In the genomic region with DNA sequence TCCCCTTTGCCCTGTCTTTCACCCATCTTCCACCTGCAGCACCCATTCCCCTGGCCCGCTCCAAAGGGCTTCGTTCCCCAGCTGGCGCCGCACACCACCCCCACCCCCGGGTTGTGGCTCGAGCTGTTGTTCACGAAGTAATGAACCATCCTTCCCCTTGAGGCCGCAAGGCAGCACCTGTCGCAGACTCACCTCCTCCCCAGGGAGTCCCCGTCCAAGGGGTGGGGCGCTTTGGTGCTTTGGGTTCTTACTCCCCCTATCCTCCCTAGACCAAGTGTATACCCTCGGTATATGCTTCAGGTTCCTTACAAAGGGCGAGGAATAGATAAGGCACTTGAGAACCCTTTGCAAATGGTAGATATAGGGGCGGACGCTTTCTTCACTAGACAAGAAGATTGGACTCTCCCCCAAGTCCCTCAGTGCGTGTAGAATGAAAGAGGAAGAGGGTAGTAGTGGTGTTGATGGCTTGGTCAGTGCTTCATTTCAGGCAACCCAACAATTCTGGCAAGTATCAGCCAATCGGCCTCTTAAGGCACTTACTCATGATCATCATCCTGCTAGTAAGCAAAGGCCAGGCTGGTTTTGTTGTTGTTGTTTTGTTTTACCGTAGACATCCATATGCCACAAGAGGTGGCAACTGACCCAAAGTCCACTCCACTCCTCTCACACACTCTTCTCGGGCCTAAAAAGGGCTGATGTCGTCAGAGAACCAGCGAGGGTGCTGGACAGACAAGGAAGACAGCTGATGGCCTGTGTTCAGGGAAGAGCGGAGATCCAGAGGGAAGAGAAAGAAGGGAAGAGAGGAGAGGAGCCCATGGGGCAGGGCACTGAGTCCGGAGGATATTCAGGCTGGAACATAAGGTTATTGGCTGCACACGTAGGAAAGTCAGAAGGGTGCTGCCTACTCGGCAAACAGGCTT, we compare ENCODE assay signal across 8 mouse cellular contexts. TPM values are rescaled to one million over a fixed set of nuclear protein-coding genes. Genes with fewer than 3 reads are reported as not detected.
DNase-seq lines count a peak whose midpoint lies in the region; ATAC-seq and TF ChIP-seq lines count a peak whose summit lies in the region.

No protein-coding gene starts in this region.

- 0 out of 2 replicates have a peak, but pooled peaks cover 4% of the 10 kb centered on the region for H3K27me3 ChIP-seq in E14TG2a.4 (ENCODE audit: insufficient read depth, low read length)
- peaks cover 48% of the 10 kb centered on the region for H3K27me3 ChIP-seq in forebrain, embryonic 12.5 days
- H3K27me3 ChIP-seq in intestine, postnatal 0 days (replicated peaks; ENCODE audit: control insufficient read depth, insufficient read depth, low read length): no peaks in the 10 kb centered on the region
- no peaks in the 10 kb centered on the region for H3K27me3 ChIP-seq in stomach, embryonic 14.5 days (ENCODE audit: control insufficient read depth, insufficient read depth, low read length)

- DNase-seq in adrenal gland, postnatal 25 days: peak; percentile 20
- DNase-seq in adrenal gland, postnatal 4 days (ENCODE audit: low spot score in 2 of 2): no peak
- no peak for DNase-seq in Muller cell, postnatal 12 days (ENCODE audit: inconsistent ontology term)

- 41% methylated on average over 25 of the region's 25 CpGs for WGBS in forebrain, embryonic 12.5 days
- WGBS in intestine, postnatal 0 days: 45% methylated on average over 25 of the region's 25 CpGs
- WGBS in stomach, embryonic 14.5 days: 42% methylated on average over 25 of the region's 25 CpGs

- H3K4me3 ChIP-seq in E14TG2a.4 (replicated peaks; ENCODE audit: low read length): peak overlapping the region; percentile 88
- peak overlapping the region; percentile 52 for H3K4me3 ChIP-seq in forebrain, embryonic 12.5 days (replicated peaks)
- H3K4me3 ChIP-seq in intestine, postnatal 0 days (ENCODE audit: low read depth, low read length): peak overlapping the region; percentile 58
- peak overlapping the region; percentile 75 for H3K4me3 ChIP-seq in stomach, embryonic 14.5 days (ENCODE audit: low read depth, low read length)

- peaks cover 28% of the 10 kb centered on the region for H3K36me3 ChIP-seq in E14TG2a.4 (ENCODE audit: insufficient read depth, low read length)
- no peaks in the 10 kb centered on the region for H3K36me3 ChIP-seq in forebrain, embryonic 12.5 days (replicated peaks)
- peaks cover 18% of the 10 kb centered on the region for H3K36me3 ChIP-seq in intestine, postnatal 0 days (ENCODE audit: control insufficient read depth, insufficient read depth)
- H3K36me3 ChIP-seq in stomach, embryonic 14.5 days (ENCODE audit: control insufficient read depth, insufficient read depth, low read length): peaks cover under 1% of the 10 kb centered on the region; the same call in 1 of the 2 replicates

- peak overlapping the region; percentile 84 for H3K4me2 ChIP-seq in forebrain, embryonic 12.5 days
- peak overlapping the region; percentile 89 for H3K4me2 ChIP-seq in intestine, postnatal 0 days (replicated peaks; ENCODE audit: low read depth)
- H3K4me2 ChIP-seq in stomach, embryonic 14.5 days (replicated peaks; ENCODE audit: low read depth, low read length): peak overlapping the region; percentile 81

- H3K9ac ChIP-seq in forebrain, embryonic 12.5 days: peak overlapping the region; percentile 59; the same call in 1 of the 2 replicates
- H3K9ac ChIP-seq in intestine, postnatal 0 days (ENCODE audit: low read depth, low read length): peak overlapping the region; percentile 38; the same call in 1 of the 2 replicates
- H3K9ac ChIP-seq in stomach, embryonic 14.5 days (replicated peaks; ENCODE audit: low read depth, low read length): no peak overlapping the region

- no peak overlapping the region for H3K27ac ChIP-seq in forebrain, embryonic 12.5 days
- H3K27ac ChIP-seq in intestine, postnatal 0 days (ENCODE audit: low read depth, low read length): peak overlapping the region; percentile 83
- peak overlapping the region; percentile 72 for H3K27ac ChIP-seq in stomach, embryonic 14.5 days (ENCODE audit: low read length)

- H3K9me3 ChIP-seq in E14TG2a.4 (ENCODE audit: low read length): no peaks in the 10 kb centered on the region
- H3K9me3 ChIP-seq in forebrain, embryonic 12.5 days: no peaks in the 10 kb centered on the region
- H3K9me3 ChIP-seq in intestine, postnatal 0 days (ENCODE audit: control insufficient read depth): no peaks in the 10 kb centered on the region
- H3K9me3 ChIP-seq in stomach, embryonic 14.5 days (ENCODE audit: control insufficient read depth, low read depth, low read length): no peaks in the 10 kb centered on the region

- TF ChIP-seq CTCF in E14TG2a.4 (conservative IDR thresholded peaks at IDR 0.05; ENCODE audit: low read length): no peak
- TF ChIP-seq CTCF in intestine, postnatal 0 days (IDR thresholded peaks at IDR 0.05; ENCODE audit: low read depth): no peak

- no peak for ATAC-seq in forebrain, embryonic 12.5 days (ENCODE audit: low FRiP score)
- ATAC-seq in intestine, postnatal 0 days: no peak
- peak; percentile 11 for ATAC-seq in megakaryocyte progenitor cell, adult 5-6 weeks (replicated peaks; ENCODE audit: poor library complexity)
- no peak for ATAC-seq in stomach, embryonic 14.5 days (ENCODE audit: insufficient number of reproducible peaks, insufficient read depth, low FRiP score, low read depth)

- H3K4me1 ChIP-seq in E14TG2a.4 (replicated peaks; ENCODE audit: low read depth, low read length): peaks cover 79% of the 10 kb centered on the region
- H3K4me1 ChIP-seq in forebrain, embryonic 12.5 days: peaks cover 50% of the 10 kb centered on the region
- H3K4me1 ChIP-seq in intestine, postnatal 0 days (replicated peaks; ENCODE audit: control insufficient read depth, insufficient read depth, low read length): peaks cover 11% of the 10 kb centered on the region
- H3K4me1 ChIP-seq in stomach, embryonic 14.5 days (ENCODE audit: control insufficient read depth, insufficient read depth, low read length): peaks cover 31% of the 10 kb centered on the region

RNA-seq across cellular contexts. Expression of a gene that starts 4.4 kb away (rescaled TPM):
- 157 and 166 TPM in 2 replicates for total RNA-seq in adrenal gland, postnatal 25 days (2021)
- total RNA-seq in adrenal gland, postnatal 4 days (2021): 100 to 1,000 TPM; 122 to 132 TPM
- 12.1 and 13.9 TPM in 2 replicates for polyA plus RNA-seq in forebrain, embryonic 12.5 days (2016; fragmentation: Nextera tagmentation; extraction: Ambion mirVana)
- 27.7 and 28.3 TPM in 2 replicates for polyA plus RNA-seq in intestine, postnatal 0 days (2015; fragmentation: Nextera tagmentation; extraction: Ambion mirVana)
- total RNA-seq in megakaryocyte progenitor cell, adult 5-6 weeks (2015): 11.4 and 12.2 TPM in 2 replicates
- total RNA-seq in megakaryocyte progenitor cell, adult 5-6 weeks (2017): 9.0 and 15.4 TPM in 2 replicates
- 31.2 and 34.3 TPM in 2 replicates for polyA plus RNA-seq in stomach, embryonic 14.5 days (2014; fragmentation: Nextera tagmentation; extraction: Ambion mirVana)

RNA-seq across cellular contexts. Expression of a gene that starts 23.9 kb away (rescaled TPM):
- 40.6 and 61.6 TPM in 2 replicates for total RNA-seq in adrenal gland, postnatal 25 days (2021)
- total RNA-seq in adrenal gland, postnatal 4 days (2021): 10 to 100 TPM; 59.8 to 64.4 TPM
- 21.5 and 25.4 TPM in 2 replicates for polyA plus RNA-seq in forebrain, embryonic 12.5 days (2016; fragmentation: Nextera tagmentation; extraction: Ambion mirVana)
- polyA plus RNA-seq in intestine, postnatal 0 days (2015; fragmentation: Nextera tagmentation; extraction: Ambion mirVana): 20.6 and 23.8 TPM in 2 replicates
- total RNA-seq in megakaryocyte progenitor cell, adult 5-6 weeks (2015): 38.1 and 43.0 TPM in 2 replicates
- total RNA-seq in megakaryocyte progenitor cell, adult 5-6 weeks (2017): 21.9 and 23.7 TPM in 2 replicates
- polyA plus RNA-seq in stomach, embryonic 14.5 days (2014; fragmentation: Nextera tagmentation; extraction: Ambion mirVana): 25.9 and 27.7 TPM in 2 replicates

RNA-seq across cellular contexts. Expression of a gene that starts 24.3 kb away (rescaled TPM):
- 112 and 117 TPM in 2 replicates for total RNA-seq in adrenal gland, postnatal 25 days (2021)
- 100 to 1,000 TPM; 106 to 108 TPM for total RNA-seq in adrenal gland, postnatal 4 days (2021)
- polyA plus RNA-seq in forebrain, embryonic 12.5 days (2016; fragmentation: Nextera tagmentation; extraction: Ambion mirVana): 139 and 146 TPM in 2 replicates
- 64.8 and 64.9 TPM in 2 replicates for polyA plus RNA-seq in intestine, postnatal 0 days (2015; fragmentation: Nextera tagmentation; extraction: Ambion mirVana)
- 32.0 and 32.6 TPM in 2 replicates for total RNA-seq in megakaryocyte progenitor cell, adult 5-6 weeks (2015)
- total RNA-seq in megakaryocyte progenitor cell, adult 5-6 weeks (2017): 28.4 and 40.0 TPM in 2 replicates
- polyA plus RNA-seq in stomach, embryonic 14.5 days (2014; fragmentation: Nextera tagmentation; extraction: Ambion mirVana): 101 and 104 TPM in 2 replicates
